Mouse (Mus musculus) hindbrain, embryonic 14.5 days (tissue): ENCODE data around the gene Gxylt1. TPM values are rescaled to one million over a fixed set of nuclear protein-coding genes. Genes with fewer than 3 reads are reported as not detected.
A peak's percentile ranks its signal among the peaks of the same experiment; 100 is the strongest.

Experiments
- ATAC-seq: fragments of 200-750 bp; cut with Nextera tagmentation; 2 replicates; pipeline ENCODE4 v1.8.0; 2017; ENCODE audit warnings: moderate number of reproducible peaks, mild to moderate bottlenecking, moderate TSS enrichment, moderate library complexity; ENCODE audit not compliant: low FRiP score
- DNase-seq: peaks from one replicate; pipeline ENCODE4 v3.0.0-alpha.2; 2015; ENCODE audit warnings: low spot score
- H3K27ac ChIP-seq: fragments of 300-500 bp; sonication (generic); 2 replicates; pipeline ENCODE4 v1.5.1; 2014; ENCODE audit warnings: mild to moderate bottlenecking, moderate library complexity
- H3K27me3 ChIP-seq: fragments of 300-500 bp; sonication (generic); 2 replicates; pipeline ENCODE4 v1.6.1; 2014; ENCODE audit warnings: mild to moderate bottlenecking, low read length, mixed read lengths; ENCODE audit not compliant: control insufficient read depth, insufficient read depth
- H3K36me3 ChIP-seq: fragments of 300-500 bp; sonication (generic); replicated peaks from 2 replicates; pipeline ENCODE4 v1.6.1; 2014; ENCODE audit not compliant: control insufficient read depth, insufficient read depth
- H3K4me1 ChIP-seq: fragments of 300-500 bp; sonication (generic); replicated peaks from 2 replicates; pipeline ENCODE4 v1.6.1; 2014; ENCODE audit warnings: antibody characterized with exemption, low read length, mixed read lengths; ENCODE audit not compliant: control insufficient read depth, insufficient read depth
- H3K4me2 ChIP-seq: fragments of 300-500 bp; sonication (generic); replicated peaks from 2 replicates; pipeline ENCODE4 v1.6.1; 2014; ENCODE audit warnings: mild to moderate bottlenecking, moderate library complexity
- H3K4me3 ChIP-seq: fragments of 300-500 bp; sonication (generic); replicated peaks from 2 replicates; pipeline ENCODE4 v1.5.1; 2014; ENCODE audit warnings: mild to moderate bottlenecking, low read length
- H3K9ac ChIP-seq: fragments of 300-500 bp; sonication (generic); 2 replicates; pipeline ENCODE4 v1.6.1; 2014
- H3K9me3 ChIP-seq: fragments of 300-500 bp; sonication (generic); 2 replicates; pipeline ENCODE4 v1.6.1; 2016; ENCODE audit warnings: low read length; ENCODE audit not compliant: control insufficient read depth
- WGBS: fragments of 180-500 bp; shearing (Covaris S2); extraction: QIAGEN DNeasy Blood & Tissue Kit; methylation state at CpG from one replicate; pipeline ENCODE4 v1.1.7; 2014; 5-methylcytosine and 5-hydroxymethylcytosine counted together
- polyA plus RNA-seq: library from polyadenylated mRNA; unstranded; fragments of >200 nt; fragmentation: Nextera tagmentation; extraction: Ambion mirVana; gene quantifications from 2 replicates; pipeline ENCODE4 v1.2.1, GENCODE M21; 2014

Gene Gxylt1
- polyA plus RNA-seq, 1 experiment from 2014 or later, result 7.3 TPM

DNA sequence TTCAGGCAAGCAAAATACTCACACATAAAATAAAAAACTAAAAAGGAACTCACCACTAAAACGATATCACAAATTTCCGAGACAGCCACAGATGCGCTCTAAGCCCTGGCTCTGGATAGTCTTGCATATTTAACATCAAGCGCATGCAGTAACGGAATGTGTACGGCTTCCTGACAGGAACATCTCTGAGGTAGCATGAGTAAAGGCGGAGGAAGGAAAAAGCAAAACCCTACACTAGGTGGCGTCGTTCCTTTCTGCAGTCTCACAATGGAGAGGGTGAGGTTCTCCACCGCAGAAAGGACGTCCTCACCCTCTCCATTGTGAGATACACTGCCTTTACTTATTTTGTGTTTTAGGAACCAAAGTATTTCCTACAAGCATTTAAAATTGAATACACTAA, 8.4 kb upstream of the Gxylt1 start:
- Histone ChIP-seq H3K4me3 (no peak overlapping the region), H3K4me2 (no peak overlapping the region), H3K27me3 (no peaks in the 10 kb centered on the region), H3K36me3 (peaks cover 25% of the 10 kb centered on the region), H3K9me3 (no peaks in the 10 kb centered on the region), H3K9ac (no peak overlapping the region), H3K27ac (no peak overlapping the region), H3K4me1 (no peaks in the 10 kb centered on the region)
- no peak for DNase-seq
- ATAC-seq, result no peak
- 73% methylated on average over 11 of the region's 11 CpGs for WGBS

GRCm38 (mm10) chr15:93276276-93276675, 1.3 kb upstream of the Gxylt1 start:
- Histone ChIP-seq H3K4me1 (peaks cover 14% of the 10 kb centered on the region), H3K36me3 (peaks cover 10% of the 10 kb centered on the region), H3K27me3 (no peaks in the 10 kb centered on the region), H3K9me3 (no peaks in the 10 kb centered on the region), H3K4me3 (peak overlapping the region; percentile 76), H3K4me2 (peak overlapping the region; percentile 94), H3K9ac (peak overlapping the region; percentile 68), H3K27ac (no peak overlapping the region)
- 4% methylated on average over 14 of the region's 14 CpGs for WGBS
- ATAC-seq (no peak), DNase-seq (peak; percentile 40)

GRCm38 (mm10) chr15:93275623-93276022, 644 bp upstream of the Gxylt1 start:
- ATAC-seq (peak; percentile 55), DNase-seq (peak; percentile 37)

GRCm38 (mm10) chr15:93273788-93274678, 946 bp downstream of the Gxylt1 start:
- ATAC-seq, result no peak
- H3K27ac ChIP-seq, result peak overlapping the region; percentile 91
- H3K4me3 ChIP-seq, result peak overlapping the region; percentile 76
- no peaks in the 10 kb centered on the region for H3K27me3 ChIP-seq
- H3K4me2 ChIP-seq, result peak overlapping the region; percentile 94
- no peak for DNase-seq
- peaks cover 14% of the 10 kb centered on the region for H3K4me1 ChIP-seq
- peak overlapping the region; percentile 77 for H3K9ac ChIP-seq
- 42% methylated on average over 19 of the region's 19 CpGs for WGBS
- H3K9me3 ChIP-seq, result no peaks in the 10 kb centered on the region
- H3K36me3 ChIP-seq, result no peaks in the 10 kb centered on the region; the same call in 1 of the 2 replicates

More at GRCm38 (mm10) chr15:93275623-93276022, 644 bp upstream of the Gxylt1 start:
- H3K4me3 ChIP-seq, result peak overlapping the region; percentile 76
- peak overlapping the region; percentile 68 for H3K9ac ChIP-seq
- peaks cover 14% of the 10 kb centered on the region for H3K4me1 ChIP-seq
- WGBS, result under 1% methylated on average over 21 of the region's 21 CpGs
- peaks cover 4% of the 10 kb centered on the region for H3K36me3 ChIP-seq
- H3K27me3 ChIP-seq, result no peaks in the 10 kb centered on the region
- H3K27ac ChIP-seq, result peak overlapping the region; percentile 91
- no peaks in the 10 kb centered on the region for H3K9me3 ChIP-seq
- H3K4me2 ChIP-seq, result peak overlapping the region; percentile 94

DNA sequence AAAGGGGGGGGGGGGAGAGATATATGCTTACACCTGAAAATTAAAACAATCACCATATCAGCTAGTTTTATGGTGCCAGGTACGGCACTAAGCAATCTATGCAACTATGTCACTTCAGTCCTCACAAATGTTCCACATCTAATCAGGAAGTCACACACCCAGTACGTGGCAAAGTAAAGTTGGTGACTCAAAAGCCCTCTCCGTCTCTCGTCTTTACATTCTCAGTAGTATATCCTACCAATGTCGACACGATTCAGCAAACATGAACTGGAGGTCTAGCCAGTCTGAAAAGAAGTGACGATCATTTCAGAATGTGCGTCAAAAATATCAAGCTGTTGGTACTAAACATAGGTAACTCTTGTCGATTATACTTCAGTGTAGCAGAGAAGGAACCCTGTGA, 2.0 kb downstream of the Gxylt1 start:
- H3K4me2 ChIP-seq, result no peak overlapping the region
- WGBS, result 89% methylated on average over 9 of the region's 9 CpGs
- peaks cover 14% of the 10 kb centered on the region for H3K4me1 ChIP-seq
- no peak overlapping the region for H3K9ac ChIP-seq
- no peaks in the 10 kb centered on the region for H3K27me3 ChIP-seq
- no peak for DNase-seq
- no peaks in the 10 kb centered on the region; the same call in 1 of the 2 replicates for H3K36me3 ChIP-seq
- no peak for ATAC-seq
- no peaks in the 10 kb centered on the region for H3K9me3 ChIP-seq
- no peak overlapping the region for H3K27ac ChIP-seq
- no peak overlapping the region for H3K4me3 ChIP-seq

GRCm38 (mm10) chr15:93270289-93270855, 4.6 kb downstream of the Gxylt1 start:
- H3K36me3 ChIP-seq, result no peaks in the 10 kb centered on the region; the same call in 1 of the 2 replicates
- ATAC-seq (no peak), DNase-seq (no peak)
- H3K9ac ChIP-seq, result no peak overlapping the region
- peaks cover 7% of the 10 kb centered on the region for H3K4me1 ChIP-seq
- H3K4me2 ChIP-seq, result no peak overlapping the region
- 83% methylated on average over 9 of the region's 9 CpGs for WGBS
- no peak overlapping the region for H3K4me3 ChIP-seq
- no peak overlapping the region for H3K27ac ChIP-seq
- H3K9me3 ChIP-seq, result no peaks in the 10 kb centered on the region
- no peaks in the 10 kb centered on the region for H3K27me3 ChIP-seq

- H3K36me3 ChIP-seq, result no peaks in the 10 kb centered on the region; the same call in 1 of the 2 replicates
- ATAC-seq (no peak), DNase-seq (no peak)
- no peak overlapping the region for H3K27ac ChIP-seq
- H3K9me3 ChIP-seq, result no peaks in the 10 kb centered on the region
- no peaks in the 10 kb centered on the region for H3K27me3 ChIP-seq
- H3K4me1 ChIP-seq, result peaks cover 7% of the 10 kb centered on the region
- H3K4me3 ChIP-seq, result no peak overlapping the region
- no peak overlapping the region for H3K9ac ChIP-seq
- H3K4me2 ChIP-seq, result no peak overlapping the region
- WGBS, result 94% methylated on average over 7 of the region's 7 CpGs
These were observed 5.4 kb downstream of the Gxylt1 start for GRCm38 (mm10) chr15:93269572-93269971.

- 100% methylated on average over 1 of the region's 1 CpGs for WGBS
- Histone ChIP-seq H3K4me2 (no peak overlapping the region), H3K27me3 (no peaks in the 10 kb centered on the region), H3K36me3 (no peaks in the 10 kb centered on the region; the same call in 1 of the 2 replicates), H3K4me3 (no peak overlapping the region), H3K27ac (no peak overlapping the region), H3K4me1 (no peaks in the 10 kb centered on the region; the same call in 1 of the 2 replicates), H3K9me3 (no peaks in the 10 kb centered on the region), H3K9ac (no peak overlapping the region)
- DNase-seq (no peak), ATAC-seq (no peak)
These were observed 7.0 kb downstream of the Gxylt1 start for GRCm38 (mm10) chr15:93268001-93268400.

GRCm38 (mm10) chr15:93267479-93267878, 7.5 kb downstream of the Gxylt1 start:
- Histone ChIP-seq H3K9ac (no peak overlapping the region), H3K27me3 (no peaks in the 10 kb centered on the region), H3K9me3 (no peaks in the 10 kb centered on the region), H3K4me1 (no peaks in the 10 kb centered on the region), H3K27ac (no peak overlapping the region), H3K36me3 (no peaks in the 10 kb centered on the region; the same call in 1 of the 2 replicates), H3K4me2 (no peak overlapping the region), H3K4me3 (no peak overlapping the region)
- ATAC-seq (no peak), DNase-seq (no peak)
- WGBS, result 87% methylated on average over 8 of the region's 8 CpGs
